Mouse (Mus musculus) MEL (cell line): ENCODE data around the gene Mynn. TPM values are rescaled to one million over a fixed set of nuclear protein-coding genes. Genes with fewer than 3 reads are reported as not detected.
A peak's percentile ranks its signal among the peaks of the same experiment; 100 is the strongest.
"Not testable (repeated sequence)": the region's sequence is repeated elsewhere in the genome, so short reads cannot be mapped to it uniquely, and the experiment has no call there.

Experiments
- DNase-seq: peaks from one replicate; pipeline ENCODE4 v3.0.0; 2011; ENCODE audit warnings: low read depth, low spot score
- H3K27ac ChIP-seq: 2 replicates; pipeline ENCODE4 v1.5.1; 2012; ENCODE audit warnings: low read depth, mild to moderate bottlenecking, control low read depth, low read length, moderate library complexity; ENCODE audit not compliant: control insufficient read depth
- H3K27me3 ChIP-seq, 2 experiments: fragments of 150-350 bp in 1 of 2; sonication (generic) in 1 of 2; 2 replicates each; pipeline ENCODE4 v1.6.1; 2012; ENCODE audit warnings: low read length in 2 of 2, mild to moderate bottlenecking in 2 of 2, improper control_type of control experiment in 1 of 2, moderate library complexity in 1 of 2; ENCODE audit not compliant: insufficient read depth in 2 of 2, control insufficient read depth in 1 of 2
- H3K36me3 ChIP-seq, 2 experiments: 2 replicates each; pipeline ENCODE4 v1.6.1; 2012 to 2014; ENCODE audit warnings: low read length in 2 of 2, improper control_type of control experiment in 1 of 2, inconsistent platforms in 1 of 2, mild to moderate bottlenecking in 1 of 2; ENCODE audit not compliant: insufficient read depth in 2 of 2, control insufficient read depth in 1 of 2
- H3K4me1 ChIP-seq, 2 experiments: fragments of 150-350 bp in 1 of 2; sonication (generic) in 1 of 2; 2 replicates each; pipeline ENCODE4 v1.6.1; 2012; ENCODE audit warnings: low read length in 2 of 2, improper control_type of control experiment in 1 of 2, mild to moderate bottlenecking in 1 of 2; ENCODE audit not compliant: insufficient read depth in 2 of 2, control insufficient read depth in 1 of 2
- H3K4me3 ChIP-seq, 2 experiments: fragments of 150-350 bp in 1 of 2; sonication (generic) in 1 of 2; 2 replicates each; pipeline ENCODE4 v1.5.1; 2012; ENCODE audit warnings: low read depth in 2 of 2, low read length in 2 of 2, mild to moderate bottlenecking in 2 of 2, moderate library complexity in 2 of 2, control low read depth in 1 of 2, improper control_type of control experiment in 1 of 2; ENCODE audit not compliant: control insufficient read depth in 1 of 2, insufficient read depth in 1 of 2
- H3K79me2 ChIP-seq: 2 replicates; pipeline ENCODE4 v1.6.1; 2012; ENCODE audit warnings: mild to moderate bottlenecking, low read length, moderate library complexity; ENCODE audit not compliant: control insufficient read depth, poor library complexity, insufficient read depth
- H3K9ac ChIP-seq: 2 replicates; pipeline ENCODE4 v1.6.1; 2012; ENCODE audit warnings: low read depth, mild to moderate bottlenecking, control low read depth, low read length, moderate library complexity; ENCODE audit not compliant: control insufficient read depth, poor library complexity, severe bottlenecking
- H3K9me3 ChIP-seq: fragments of 150-350 bp; sonication (generic); replicated peaks from 2 replicates; pipeline ENCODE4 v1.6.1; 2012; ENCODE audit warnings: mild to moderate bottlenecking, low read length, improper control_type of control experiment, moderate library complexity; ENCODE audit not compliant: insufficient read depth
- CHD2 ChIP-seq: IDR thresholded peaks from 2 replicates; pipeline ENCODE4 v1.6.1; 2011; ENCODE audit warnings: low read length, improper control_type of control experiment
- CTCF ChIP-seq, 3 experiments: IDR thresholded peaks in 2 of 3; conservative IDR thresholded peaks in 1 of 3; 2 replicates each; pipeline ENCODE4 v1.5.1; 2011 to 2012; ENCODE audit warnings: low read length in 3 of 3, low read depth in 2 of 3, mild to moderate bottlenecking in 2 of 3, improper control_type of control experiment in 1 of 3, inconsistent platforms in 1 of 3, mixed read lengths in 1 of 3, moderate library complexity in 1 of 3; ENCODE audit not compliant: control insufficient read depth in 1 of 3, insufficient read depth in 1 of 3, poor library complexity in 1 of 3, severe bottlenecking in 1 of 3
- ELF1 ChIP-seq: IDR thresholded peaks from 2 replicates; pipeline ENCODE4 v1.6.1; 2014; ENCODE audit warnings: low read depth, mild to moderate bottlenecking, inconsistent platforms, low read length, improper control_type of control experiment, moderate library complexity
- ETS1 ChIP-seq: IDR thresholded peaks from 2 replicates; pipeline ENCODE4 v1.6.1; 2012; ENCODE audit warnings: low read depth, mild to moderate bottlenecking, inconsistent platforms, low read length, improper control_type of control experiment, moderate library complexity
- HCFC1 ChIP-seq: IDR thresholded peaks from 2 replicates; pipeline ENCODE4 v1.6.1; 2012; ENCODE audit warnings: low read depth, mild to moderate bottlenecking, inconsistent platforms, low read length, improper control_type of control experiment, moderate library complexity
- MAX ChIP-seq: IDR thresholded peaks from 2 replicates; pipeline ENCODE4 v1.6.1; 2011; ENCODE audit warnings: low read length, improper control_type of control experiment
- MEF2A ChIP-seq: IDR thresholded peaks from 2 replicates; pipeline ENCODE4 v1.6.1; 2014; ENCODE audit warnings: low read depth, mild to moderate bottlenecking, inconsistent platforms, low read length, improper control_type of control experiment; ENCODE audit not compliant: poor library complexity, insufficient replicate concordance, severe bottlenecking; ENCODE audit errors: extremely low read depth
- NELFE ChIP-seq: IDR thresholded peaks from 2 replicates; pipeline ENCODE4 v1.6.1; 2011; ENCODE audit warnings: low read depth, low read length, improper control_type of control experiment
- NRF1 ChIP-seq: IDR thresholded peaks from 2 replicates; pipeline ENCODE4 v1.6.1; 2014; ENCODE audit warnings: low read depth, mild to moderate bottlenecking, inconsistent platforms, low read length, improper control_type of control experiment, moderate library complexity; ENCODE audit not compliant: poor library complexity, insufficient read depth, severe bottlenecking
- POLR2A ChIP-seq, 2 experiments: IDR thresholded peaks; 2 replicates each; pipeline ENCODE4 v1.6.1; 2011 to 2012; ENCODE audit warnings: low read length in 2 of 2, mild to moderate bottlenecking in 2 of 2, control low read depth in 1 of 2, improper control_type of control experiment in 1 of 2, low read depth in 1 of 2, moderate library complexity in 1 of 2; ENCODE audit not compliant: control insufficient read depth in 1 of 2, insufficient read depth in 1 of 2, poor library complexity in 1 of 2
- POLR2AphosphoS5 ChIP-seq: IDR thresholded peaks from 2 replicates; pipeline ENCODE4 v1.6.1; 2012; ENCODE audit warnings: low read depth, borderline replicate concordance, mild to moderate bottlenecking, inconsistent platforms, low read length, moderate library complexity, mixed read lengths
- RAD21 ChIP-seq: IDR thresholded peaks from 2 replicates; pipeline ENCODE4 v1.6.1; 2011; ENCODE audit warnings: mild to moderate bottlenecking, low read depth, low read length, improper control_type of control experiment
- SMC3 ChIP-seq: IDR thresholded peaks from 2 replicates; pipeline ENCODE4 v1.6.1; 2011; ENCODE audit warnings: low read depth, low read length, improper control_type of control experiment
- TAL1 ChIP-seq: IDR thresholded peaks from 2 replicates; pipeline ENCODE4 v1.6.1; 2012; ENCODE audit warnings: mild to moderate bottlenecking, inconsistent platforms, low read length, moderate library complexity, mixed read lengths
- TCF12 ChIP-seq: IDR thresholded peaks from 2 replicates; pipeline ENCODE4 v1.6.1; 2014; ENCODE audit warnings: low read depth, mild to moderate bottlenecking, inconsistent platforms, low read length, improper control_type of control experiment, moderate library complexity
- UBTF ChIP-seq: IDR thresholded peaks from 2 replicates; pipeline ENCODE4 v1.6.1; 2012; ENCODE audit warnings: low read depth, mild to moderate bottlenecking, inconsistent platforms, low read length, improper control_type of control experiment, moderate library complexity, borderline replicate concordance; ENCODE audit not compliant: insufficient read depth
- USF1 ChIP-seq: IDR thresholded peaks from 2 replicates; pipeline ENCODE4 v1.6.1; 2014; ENCODE audit warnings: low read depth, mild to moderate bottlenecking, inconsistent platforms, low read length, improper control_type of control experiment, moderate library complexity
- ZKSCAN1 ChIP-seq: IDR thresholded peaks from 2 replicates; pipeline ENCODE4 v1.6.1; 2012; ENCODE audit warnings: low read depth, mild to moderate bottlenecking, inconsistent platforms, low read length, improper control_type of control experiment, moderate library complexity
- ZNF384 ChIP-seq: IDR thresholded peaks from 2 replicates; pipeline ENCODE4 v1.6.1; 2012; ENCODE audit warnings: low read depth, mild to moderate bottlenecking, inconsistent platforms, low read length, improper control_type of control experiment
- polyA plus RNA-seq, 2 experiments: library from polyadenylated mRNA; stranded (reverse) in 1 of 2; unstranded in 1 of 2; fragments of >175 nt in 1 of 2; fragments of >200 nt in 1 of 2; gene quantifications; 2 replicates each; pipeline versions ENCODE4 v1.2.1 to v1.2.4; 2012; ENCODE audit warnings: low replicate concordance in 2 of 2, low read depth in 1 of 2; ENCODE audit not compliant: insufficient read length in 2 of 2, insufficient read depth in 1 of 2, missing spikeins in 1 of 2
- total RNA-seq: library from RNA; depleted of rRNA; stranded (reverse); fragments of 300-350 nt; gene quantifications from 2 replicates; pipeline ENCODE4 v1.2.3, GENCODE M21; 2012

Mynn gene
- total and polyA plus RNA-seq, 3 experiments = 12.3 to 17.0 TPM; not detected in 1

GRCm38 (mm10) chr3:30602065-30602739 lies at the start of gene Mynn (continued):
- TF ChIP-seq ETS1 (peak; percentile 10; the same call in 1 of the 2 replicates), NELFE (0 out of 2 replicates have a peak, but pooled peaks have one; percentile 40), ZKSCAN1 (no peak), ZNF384 (no peak)

- H3K27me3 ChIP-seq = peaks cover 0 to 1% of the 10 kb centered on the region in 2 experiments; a peak in 2 of 4 replicates
- DNase-seq = no peak
- no peak for TF ChIP-seq ZKSCAN1
- TF ChIP-seq ELF1 = no peak
- no peak for TF ChIP-seq RAD21
- TF ChIP-seq TAL1 = no peak
- no peak for TF ChIP-seq USF1
- no peak for TF ChIP-seq TCF12
- no peak for TF ChIP-seq NELFE
- TF ChIP-seq POLR2A (IDR thresholded peaks at IDR 0.05; ENCODE audit: control insufficient read depth in 1 of 2, insufficient read depth in 1 of 2, low read depth in 1 of 2, low read length in 2 of 2, poor library complexity in 1 of 2) = no peak
- no peak for TF ChIP-seq NRF1
- no peak for TF ChIP-seq MEF2A
- TF ChIP-seq ZNF384 = no peak
- no peak for TF ChIP-seq CHD2
- TF ChIP-seq POLR2AphosphoS5 = no peak
- H3K27ac ChIP-seq = no peak overlapping the region
- H3K9me3 ChIP-seq = no peaks in the 10 kb centered on the region
- H3K4me1 ChIP-seq = no peaks in the 10 kb centered on the region
- H3K36me3 ChIP-seq = no peaks in the 10 kb centered on the region
- H3K79me2 ChIP-seq = no peaks in the 10 kb centered on the region
- no peak overlapping the region for H3K9ac ChIP-seq
- no peak overlapping the region for H3K4me3 ChIP-seq
These were observed 48.1 kb upstream of the Mynn start for GRCm38 (mm10) chr3:30553741-30554140.

- no peak overlapping the region for H3K9ac ChIP-seq
- H3K36me3 ChIP-seq = no peaks in the 10 kb centered on the region
- DNase-seq = no peak
- TF ChIP-seq MAX (no peak), USF1 (no peak), RAD21 (peak; percentile 48), SMC3 (peak; percentile 30; the same call in 1 of the 2 replicates), HCFC1 (no peak), CTCF (IDR thresholded peaks at IDR 0.05 in 2 of 3, conservative IDR thresholded peaks at IDR 0.05 in 1 of 3; ENCODE audit: control insufficient read depth in 1 of 3, insufficient read depth in 1 of 3, low read depth in 2 of 3, low read length in 3 of 3, poor library complexity in 1 of 3, severe bottlenecking in 1 of 3) (peak in 1 of 3 experiments; percentile 31; a peak in 2 of 6 replicates), POLR2A (IDR thresholded peaks at IDR 0.05; ENCODE audit: control insufficient read depth in 1 of 2, insufficient read depth in 1 of 2, low read depth in 1 of 2, low read length in 2 of 2, poor library complexity in 1 of 2) (no peak), TAL1 (no peak), UBTF (no peak)
- H3K79me2 ChIP-seq = no peaks in the 10 kb centered on the region
- H3K4me1 ChIP-seq = no peaks in the 10 kb centered on the region
- H3K9me3 ChIP-seq = no peaks in the 10 kb centered on the region
- peaks cover 4 to 6% of the 10 kb centered on the region in 2 experiments for H3K27me3 ChIP-seq
- H3K27ac ChIP-seq = no peak overlapping the region
- H3K4me3 ChIP-seq = no peak overlapping the region
These were observed 41.1 kb upstream of the Mynn start for GRCm38 (mm10) chr3:30560677-30561314.

- H3K27ac ChIP-seq, DNase-seq, H3K9ac ChIP-seq, H3K4me1 ChIP-seq, H3K79me2 ChIP-seq, H3K9me3 ChIP-seq, H3K4me3 ChIP-seq, H3K27me3 ChIP-seq, H3K36me3 ChIP-seq: not testable (repeated sequence)
These were observed 35.5 kb upstream of the Mynn start for GRCm38 (mm10) chr3:30566333-30566732.
